Mouse (Mus musculus) ovary, adult 10 weeks (tissue): ENCODE results near the gene Calcrl. TPM values are rescaled to one million over a fixed set of nuclear protein-coding genes. Genes with fewer than 3 reads are reported as not detected.

Source experiments
- polyA plus RNA-seq: library from polyadenylated mRNA; stranded (reverse); fragments of 350-450 nt; fragmentation: Illumina TruSeq; extraction: RNeasy Lipid Tissue Mini Kit (QIAGEN cat#74804); gene quantifications from one replicate; pipeline ENCODE4 v1.2.3, GENCODE M21; 2014

Gene Calcrl
- polyA plus RNA-seq, result 92.7 TPM

DNA sequence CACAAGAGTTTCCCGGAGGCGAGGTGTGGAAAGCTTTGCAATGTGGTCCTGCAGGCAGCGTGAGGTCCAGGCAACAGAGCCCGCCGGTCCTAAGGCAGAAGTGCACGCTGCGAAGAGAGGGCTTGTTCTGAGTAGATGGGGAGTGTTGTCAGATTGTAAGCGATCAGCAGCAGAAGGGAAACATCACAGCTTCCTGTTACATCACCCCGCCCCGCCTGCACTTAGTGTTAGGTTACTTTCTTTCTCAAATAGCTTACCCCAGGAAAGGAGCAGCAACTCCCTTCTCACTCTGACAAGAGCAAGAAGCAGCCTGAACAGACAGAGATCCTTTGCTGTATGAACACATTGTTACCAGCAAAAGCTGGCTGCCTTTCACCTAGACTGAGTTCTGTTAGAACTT, at the start of gene Calcrl:
Gene Calcrl (minus strand): TSS at position 274 of the 400 bp plus-strand sequence.

Other genes starting within 250 kb of the Calcrl start
- gene Tfpi, start 51.4 kb upstream of the Calcrl start, polyA plus RNA-seq, result 228 TPM
- 362 TPM for gene Ctnnd1, start 225.4 kb upstream of the Calcrl start, polyA plus RNA-seq
- not detected for gene Btbd18, start 233.7 kb upstream of the Calcrl start, polyA plus RNA-seq
- gene Selenoh, start 245.4 kb upstream of the Calcrl start, polyA plus RNA-seq, result 31.5 TPM